Mouse (Mus musculus) heart, adult 8-10 months (tissue): ENCODE measurements around the gene Crim1. TPM values are rescaled to one million over a fixed set of nuclear protein-coding genes. Genes with fewer than 3 reads are reported as not detected.
"Not testable (repeated sequence)": the region's sequence is repeated elsewhere in the genome, so short reads cannot be mapped to it uniquely, and the experiment has no call there.

ENCODE experiments used
- DNase-seq: peaks from one replicate; pipeline ENCODE4 v3.0.0; 2022; ENCODE audit warnings: low spot score
- total RNA-seq, 4 experiments: library from RNA; stranded (reverse); gene quantifications; 2 replicates each; pipeline ENCODE4 v1.2.4; 2022

The Crim1 gene
- total RNA-seq, 4 experiments from 2014 or later: 58.6 to 70.9 (median 67.5) TPM

DNA sequence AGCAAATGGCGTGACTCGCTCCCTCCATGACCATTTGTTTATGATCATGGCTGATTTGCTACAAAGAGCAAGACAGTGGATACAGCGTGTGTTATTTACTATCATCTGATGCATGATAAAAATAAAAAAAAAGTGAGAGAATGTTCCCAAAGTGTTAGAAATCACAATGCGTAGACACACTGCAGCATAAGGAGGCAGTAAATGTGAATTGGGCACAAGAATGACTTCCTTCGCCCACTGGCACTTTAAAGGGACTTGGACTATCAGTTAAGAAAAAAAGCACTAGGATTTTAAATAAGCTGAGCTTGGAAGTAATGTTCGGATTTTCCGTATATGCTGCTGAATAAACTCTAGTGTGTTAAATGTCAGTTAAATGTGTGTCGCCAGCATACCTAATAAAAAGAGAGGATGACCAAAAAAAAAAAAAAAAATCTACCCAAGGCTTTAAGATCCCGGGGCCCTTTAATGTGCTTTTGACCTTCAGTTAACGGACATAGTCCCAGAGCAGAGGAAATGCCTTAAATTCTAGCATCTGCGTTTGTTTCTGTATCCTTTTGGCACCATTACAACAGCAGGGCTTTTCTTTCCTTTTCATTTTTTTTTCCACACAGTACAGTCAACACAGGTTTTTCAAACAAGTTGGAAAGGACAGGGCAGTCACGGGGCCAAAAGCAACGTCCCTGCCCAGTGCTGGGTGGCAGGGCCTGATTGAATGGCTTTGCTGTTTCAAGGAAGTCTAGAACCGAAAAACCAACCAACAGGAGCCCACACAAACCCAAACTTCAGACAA lies 50.3 kb downstream of the Crim1 start:
- peak; percentile 68 for DNase-seq

- not testable (repeated sequence) for DNase-seq
Measured at GRCm38 (mm10) chr17:78253587-78253986, 53.5 kb downstream of the Crim1 start.

DNA sequence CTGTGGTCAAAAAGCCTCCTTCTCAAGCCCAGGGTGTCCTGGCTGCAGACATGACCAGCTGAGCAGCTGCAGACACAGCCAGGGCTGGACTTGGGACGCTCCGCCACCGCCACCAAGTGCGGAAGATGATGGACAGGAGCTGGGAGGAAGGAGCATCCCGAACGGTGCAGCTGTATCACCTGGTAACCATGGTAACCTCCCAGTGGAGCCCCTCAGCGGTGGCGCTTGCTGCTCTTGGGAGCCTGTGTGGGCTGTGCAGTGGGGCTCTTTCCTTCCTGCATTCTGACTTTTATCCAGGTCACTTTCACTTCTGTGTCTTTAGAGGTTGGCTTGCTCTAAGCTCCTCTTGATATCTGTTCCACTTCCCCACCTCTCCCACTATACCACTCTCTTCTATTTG lies 54.2 kb downstream of the Crim1 start:
- no peak for DNase-seq

- DNase-seq: no peak
Measured at GRCm38 (mm10) chr17:78255711-78256110, 55.7 kb downstream of the Crim1 start.

DNA sequence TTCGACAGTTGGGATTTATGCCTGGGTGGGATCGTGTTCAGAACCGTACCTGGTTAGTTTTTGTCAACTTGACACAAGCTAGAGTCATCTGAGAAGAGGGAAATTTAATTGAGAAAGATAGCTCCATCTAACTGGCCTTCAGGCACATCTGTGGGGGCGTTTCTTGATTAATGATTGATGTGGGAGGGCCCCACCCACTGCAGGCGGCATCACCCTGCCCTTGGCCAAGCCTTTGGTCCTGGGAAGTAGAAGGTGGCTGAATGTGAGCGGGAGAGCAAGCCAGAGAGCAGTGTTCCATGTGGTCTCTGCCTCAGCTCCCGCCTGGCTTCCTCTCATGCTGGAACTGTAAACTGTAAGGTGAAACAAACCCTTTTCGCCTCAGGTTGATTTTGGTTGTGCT lies 56.5 kb downstream of the Crim1 start:
- no peak for DNase-seq

GRCm38 (mm10) chr17:78261684-78262083 lies 61.6 kb downstream of the Crim1 start:
- no peak for DNase-seq

GRCm38 (mm10) chr17:78264116-78264515 lies 64.1 kb downstream of the Crim1 start:
- DNase-seq: no peak

GRCm38 (mm10) chr17:78265135-78265534 lies 65.1 kb downstream of the Crim1 start:
- no peak for DNase-seq

- DNase-seq: no peak
Measured at GRCm38 (mm10) chr17:78266271-78266670, 66.2 kb downstream of the Crim1 start.

- no peak for DNase-seq
Measured at GRCm38 (mm10) chr17:78268591-78268990, 68.5 kb downstream of the Crim1 start.

GRCm38 (mm10) chr17:78269311-78269710 lies 69.3 kb downstream of the Crim1 start:
- DNase-seq: no peak

GRCm38 (mm10) chr17:78270019-78270418 lies 70.0 kb downstream of the Crim1 start:
- no peak for DNase-seq

DNA sequence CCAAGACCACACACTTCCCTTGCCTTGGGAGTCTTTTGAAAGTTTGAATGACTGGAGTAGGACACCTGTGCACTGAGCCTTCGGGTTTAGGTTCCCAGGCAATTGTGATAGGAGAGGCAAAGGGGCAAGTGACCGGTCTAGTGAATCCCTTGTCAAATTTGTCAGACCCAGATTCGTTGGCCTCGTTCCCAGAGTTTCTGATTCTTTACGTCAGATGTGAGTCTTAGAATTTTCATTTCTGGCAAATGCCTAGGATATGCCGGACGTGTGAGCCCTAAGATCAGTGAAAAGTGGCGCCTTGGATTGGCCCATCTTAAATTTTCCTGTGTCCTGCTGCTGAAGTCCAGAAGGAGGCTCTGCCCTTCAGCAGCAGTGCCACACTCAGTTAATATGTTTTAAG lies 71.7 kb downstream of the Crim1 start:
- DNase-seq: no peak

- DNase-seq: no peak
Measured at GRCm38 (mm10) chr17:78272142-78272541, 72.1 kb downstream of the Crim1 start.

DNA sequence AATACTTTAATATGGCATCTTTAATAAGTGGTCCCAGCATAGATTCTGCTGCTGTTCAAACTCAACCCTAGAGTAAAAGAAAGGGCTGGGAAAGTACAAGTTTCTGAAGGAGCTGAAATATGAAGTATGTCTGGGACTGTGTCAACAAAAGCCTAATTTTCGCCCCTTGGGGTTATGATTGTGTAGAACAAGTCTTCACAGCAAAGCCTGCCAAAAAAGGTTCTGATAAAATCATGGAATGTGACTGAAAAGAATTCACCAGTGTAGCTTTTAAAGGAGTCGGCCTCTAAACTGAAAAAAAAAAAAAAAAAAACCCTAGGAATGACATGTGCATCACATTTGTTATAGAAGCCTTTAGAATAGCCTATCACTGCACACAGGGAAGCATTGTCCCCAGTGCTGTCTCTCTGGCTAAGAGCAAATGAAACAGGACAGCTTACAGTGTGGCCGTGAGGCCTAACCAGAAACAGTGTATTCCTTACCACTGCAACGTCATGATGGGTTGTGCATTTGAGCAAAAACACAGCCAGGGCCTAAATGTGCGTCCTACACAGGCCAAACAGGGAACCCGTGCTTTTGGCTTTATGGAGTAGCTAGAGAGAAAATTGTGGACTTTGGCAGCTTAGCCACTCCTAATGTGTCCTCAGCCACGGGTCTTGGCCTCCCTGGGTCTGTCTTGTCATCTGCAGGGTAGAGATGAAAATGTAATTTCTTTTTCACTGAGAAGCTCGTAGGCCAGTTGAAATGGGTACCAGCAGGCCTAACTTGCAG lies 72.8 kb downstream of the Crim1 start:
- DNase-seq: peak; percentile 58

GRCm38 (mm10) chr17:78273875-78274274 lies 73.8 kb downstream of the Crim1 start:
- no peak for DNase-seq

DNA sequence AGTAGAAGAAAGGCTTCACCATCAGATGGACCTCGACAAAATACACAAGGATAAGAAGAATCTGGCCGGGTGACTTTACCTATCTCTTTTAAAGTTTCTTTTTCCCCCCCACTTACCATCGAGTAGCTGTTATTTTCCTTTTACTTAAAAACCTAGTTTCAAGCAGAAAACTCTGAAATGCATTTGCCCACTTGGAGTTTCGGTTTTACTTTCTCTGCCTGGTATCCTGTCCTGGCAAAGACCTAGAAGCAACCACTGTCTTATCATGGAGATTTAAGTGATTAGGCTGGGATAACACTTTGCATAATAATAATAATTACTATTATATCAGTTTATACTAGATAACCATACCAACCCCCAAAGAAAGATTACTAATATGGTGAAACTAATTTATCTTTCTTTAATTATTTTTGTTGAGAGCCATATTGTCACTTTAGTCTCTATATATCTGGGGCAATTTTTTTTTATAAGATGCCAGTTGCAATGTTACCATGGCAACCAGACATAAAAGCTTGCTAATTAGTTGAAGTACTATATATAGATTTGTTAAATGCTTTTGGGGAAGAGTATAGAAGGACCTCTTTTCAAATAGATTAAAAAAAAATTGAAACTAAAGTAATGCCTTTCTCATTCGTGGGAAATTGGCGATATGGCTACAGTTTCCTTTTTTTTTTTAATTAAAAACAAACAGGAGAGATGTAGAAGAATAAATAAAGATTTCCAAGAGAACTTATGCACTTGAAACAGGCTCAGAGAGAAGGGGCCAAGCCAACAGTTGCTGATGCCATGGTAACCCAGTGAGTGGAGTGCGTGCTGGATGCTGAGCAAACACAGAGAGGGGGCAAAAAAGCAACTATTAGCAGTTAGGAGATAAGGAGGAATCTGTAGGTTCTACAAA lies 74.8 kb downstream of the Crim1 start:
- DNase-seq: no peak

- no peak for DNase-seq
Measured at GRCm38 (mm10) chr17:78275507-78275813, 75.4 kb downstream of the Crim1 start.

- no peak for DNase-seq
Measured at GRCm38 (mm10) chr17:78279191-78279590, 79.1 kb downstream of the Crim1 start.

GRCm38 (mm10) chr17:78280991-78281712 lies 81.1 kb downstream of the Crim1 start:
- DNase-seq: no peak

- DNase-seq: no peak
Measured at GRCm38 (mm10) chr17:78283271-78283992, 83.4 kb downstream of the Crim1 start.
